Mouse (Mus musculus) ES-Bruce4 (cell line): ENCODE data around the gene Tbc1d1.

Experiments used
- CTCF ChIP-seq: IDR thresholded peaks from one replicate; pipeline ENCODE4 v1.8.1; 2011; ENCODE audit warnings: low read depth, low read length
- EP300 ChIP-seq: IDR thresholded peaks from 2 replicates; pipeline ENCODE4 v1.6.1; 2011; ENCODE audit warnings: low read depth, low read length; ENCODE audit not compliant: insufficient read depth
- POLR2A ChIP-seq: IDR thresholded peaks from one replicate; pipeline ENCODE4 v1.8.1; 2011; ENCODE audit warnings: low read length; ENCODE audit not compliant: insufficient read depth

DNA sequence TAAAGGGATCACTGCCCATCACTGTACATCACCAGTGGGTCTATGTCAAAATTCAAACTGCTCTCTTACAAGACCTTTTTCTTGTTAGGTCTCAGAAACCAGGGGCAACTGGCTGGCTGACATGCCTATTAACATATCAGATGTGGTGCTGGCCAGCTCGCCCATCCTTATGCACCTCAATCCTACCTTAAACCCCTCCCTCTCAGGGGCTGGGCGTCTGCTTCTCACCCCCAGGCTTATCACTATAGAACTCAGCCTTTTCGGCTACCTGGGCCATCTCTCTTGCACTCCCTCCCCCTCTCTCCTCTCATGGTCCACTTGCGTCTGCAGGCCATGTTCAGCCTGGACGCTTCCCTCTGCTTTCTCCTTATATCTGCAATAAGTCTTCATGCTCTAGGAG, 24.6 kb upstream of the Tbc1d1 start:
- TF ChIP-seq CTCF, result no peak
- no peak for TF ChIP-seq EP300
- no peak for TF ChIP-seq POLR2A
